ENCODE assay signal across 1 mouse cellular context in the genomic region with DNA sequence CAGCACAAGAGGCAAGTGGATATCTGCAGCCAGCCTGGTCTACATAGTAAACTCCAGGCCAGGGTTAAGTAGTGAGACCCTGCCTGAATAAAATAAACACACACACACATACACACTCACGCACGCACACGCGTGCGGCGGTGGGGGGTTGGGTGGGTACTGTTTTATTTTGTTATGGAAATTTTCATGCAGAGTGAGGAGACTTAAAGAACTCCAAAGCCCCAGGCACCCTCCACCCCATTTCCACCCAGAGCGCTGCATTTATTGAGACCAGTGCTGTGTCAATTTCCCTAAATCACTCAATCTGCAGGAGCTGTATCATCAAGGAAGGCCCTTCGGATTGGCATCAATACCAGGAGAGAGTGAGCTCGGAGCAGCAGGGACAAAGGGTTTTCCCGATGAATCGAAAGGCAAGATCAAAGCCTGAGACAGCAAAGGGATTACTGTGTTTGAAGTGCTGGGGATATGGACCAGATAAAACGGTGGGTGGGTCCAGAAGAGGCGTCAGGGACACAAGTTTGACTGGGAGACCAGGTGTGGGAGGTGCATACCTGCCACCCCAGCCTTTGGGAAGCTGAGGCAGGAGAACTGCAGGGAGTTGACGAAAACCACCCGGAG.
TF ChIP-seq lines count a peak whose summit lies in the region.

No protein-coding gene starts in this region.

TF ChIP-seq in ES-E14, 5 proteins besides CTCF, POLR2A, EP300 and RAD21 (continued from another document):
- no peak for TF ChIP-seq ZC3H11A (IDR thresholded peaks at IDR 0.05; ENCODE audit: borderline replicate concordance, low read depth, low read length)
